Comparison of ENCODE assay signal across 17 mouse cellular contexts in genomic region chr13:15670962-15671313, GRCm38 (mm10).
DNase-seq lines count a peak whose midpoint lies in the region; ATAC-seq and TF ChIP-seq lines count a peak whose summit lies in the region.
"Had no signal": no experiment of that assay in that cellular context is flagged by ENCODE, and none has a peak within 500 bp of the region (broad histone marks: within the 10 kb centered on the region; RNA-seq: fewer than 3 reads in every experiment).

No protein-coding gene starts in this region.

- no peak overlapping the region for H3K4me3 ChIP-seq in liver, embryonic 11.5 days (ENCODE audit: low read depth, low read length)
- H3K4me3 ChIP-seq in liver, postnatal 0 days (ENCODE audit: low read depth, low read length), result no peak overlapping the region
- H3K4me3 ChIP-seq in midbrain, embryonic 15.5 days, result no peak overlapping the region
- H3K4me3 ChIP-seq in midbrain, embryonic 11.5 days (ENCODE audit: low read depth, low read length), result no peak overlapping the region
- H3K4me3 ChIP-seq in intestine, postnatal 0 days (ENCODE audit: low read depth, low read length), result no peak overlapping the region
- H3K4me3 ChIP-seq: embryonic facial prominence, embryonic 12.5 days; forebrain, embryonic 15.5 days; heart, embryonic 13.5 days; hindbrain, embryonic 15.5 days had no signal

- H3K9ac ChIP-seq in liver, embryonic 11.5 days (ENCODE audit: low read depth, low read length), result no peak overlapping the region
- H3K9ac ChIP-seq in liver, postnatal 0 days (replicated peaks), result no peak overlapping the region
- H3K9ac ChIP-seq in midbrain, embryonic 15.5 days, result no peak overlapping the region
- H3K9ac ChIP-seq in midbrain, embryonic 11.5 days (ENCODE audit: low read length), result no peak overlapping the region
- no peak overlapping the region for H3K9ac ChIP-seq in intestine, postnatal 0 days (ENCODE audit: low read depth, low read length)
- H3K9ac ChIP-seq: embryonic facial prominence, embryonic 12.5 days; forebrain, embryonic 15.5 days; heart, embryonic 13.5 days; hindbrain, embryonic 15.5 days had no signal

- no peaks in the 10 kb centered on the region for H3K36me3 ChIP-seq in liver, embryonic 11.5 days (ENCODE audit: control insufficient read depth, insufficient read depth, low read length)
- H3K36me3 ChIP-seq in liver, postnatal 0 days (replicated peaks; ENCODE audit: insufficient read depth, low read length), result no peaks in the 10 kb centered on the region
- H3K36me3 ChIP-seq in midbrain, embryonic 15.5 days (replicated peaks), result no peaks in the 10 kb centered on the region
- no peaks in the 10 kb centered on the region for H3K36me3 ChIP-seq in midbrain, embryonic 11.5 days (ENCODE audit: control insufficient read depth, insufficient read depth, low read length)
- H3K36me3 ChIP-seq in intestine, postnatal 0 days (ENCODE audit: control insufficient read depth, insufficient read depth), result no peaks in the 10 kb centered on the region
- H3K36me3 ChIP-seq: forebrain, embryonic 15.5 days; heart, embryonic 13.5 days; hindbrain, embryonic 15.5 days had no signal

- H3K9me3 ChIP-seq in liver, embryonic 11.5 days (ENCODE audit: control insufficient read depth, low read length), result no peaks in the 10 kb centered on the region
- H3K9me3 ChIP-seq in liver, postnatal 0 days (ENCODE audit: low read length), result no peaks in the 10 kb centered on the region
- no peaks in the 10 kb centered on the region for H3K9me3 ChIP-seq in midbrain, embryonic 15.5 days
- H3K9me3 ChIP-seq in midbrain, embryonic 11.5 days (ENCODE audit: control insufficient read depth, low read length), result no peaks in the 10 kb centered on the region
- H3K9me3 ChIP-seq in intestine, postnatal 0 days (ENCODE audit: control insufficient read depth), result no peaks in the 10 kb centered on the region
- H3K9me3 ChIP-seq: embryonic facial prominence, embryonic 12.5 days; forebrain, embryonic 15.5 days; heart, embryonic 13.5 days; hindbrain, embryonic 15.5 days had no signal

- H3K27me3 ChIP-seq in liver, embryonic 11.5 days (replicated peaks; ENCODE audit: control insufficient read depth, insufficient read depth, low read length), result no peaks in the 10 kb centered on the region
- H3K27me3 ChIP-seq in liver, postnatal 0 days (ENCODE audit: insufficient read depth, low read length), result no peaks in the 10 kb centered on the region
- H3K27me3 ChIP-seq in midbrain, embryonic 15.5 days (replicated peaks), result no peaks in the 10 kb centered on the region
- H3K27me3 ChIP-seq in midbrain, embryonic 11.5 days (ENCODE audit: control insufficient read depth, insufficient read depth, low read length), result no peaks in the 10 kb centered on the region
- no peaks in the 10 kb centered on the region for H3K27me3 ChIP-seq in intestine, postnatal 0 days (replicated peaks; ENCODE audit: control insufficient read depth, insufficient read depth, low read length)
- H3K27me3 ChIP-seq: embryonic facial prominence, embryonic 12.5 days; forebrain, embryonic 15.5 days; hindbrain, embryonic 15.5 days had no signal

- ATAC-seq in liver, embryonic 11.5 days (replicated peaks; ENCODE audit: low FRiP score), result no peak
- ATAC-seq in liver, postnatal 0 days, result no peak
- 0 out of 2 replicates have a peak, but pooled peaks have one; percentile 43 for ATAC-seq in midbrain, embryonic 15.5 days (replicated peaks)
- no peak; the same call in 1 of the 2 replicates for ATAC-seq in midbrain, embryonic 11.5 days (ENCODE audit: low FRiP score)
- 0 out of 2 replicates have a peak, but pooled peaks have one; percentile 51 for ATAC-seq in intestine, postnatal 0 days
- no peak for ATAC-seq in activated CD4-positive, CD25-positive, alpha-beta regulatory T cell, adult 4 months
- ATAC-seq: forebrain, embryonic 15.5 days had no signal

- H3K4me2 ChIP-seq in liver, embryonic 11.5 days, result 0 out of 2 replicates have a peak overlapping the region, but pooled peaks have one; percentile 15
- no peak overlapping the region for H3K4me2 ChIP-seq in liver, postnatal 0 days (ENCODE audit: low read depth, low read length)
- no peak overlapping the region for H3K4me2 ChIP-seq in midbrain, embryonic 15.5 days
- no peak overlapping the region for H3K4me2 ChIP-seq in midbrain, embryonic 11.5 days
- H3K4me2 ChIP-seq in intestine, postnatal 0 days (replicated peaks; ENCODE audit: low read depth), result peak overlapping the region; percentile 44
- H3K4me2 ChIP-seq: embryonic facial prominence, embryonic 12.5 days; forebrain, embryonic 15.5 days; heart, embryonic 13.5 days; hindbrain, embryonic 15.5 days had no signal

- H3K27ac ChIP-seq in liver, embryonic 11.5 days (ENCODE audit: low read depth, low read length), result no peak overlapping the region
- no peak overlapping the region for H3K27ac ChIP-seq in liver, postnatal 0 days (ENCODE audit: low read depth)
- H3K27ac ChIP-seq in midbrain, embryonic 15.5 days, result 0 out of 2 replicates have a peak overlapping the region, but pooled peaks have one; percentile 34
- H3K27ac ChIP-seq in midbrain, embryonic 11.5 days (ENCODE audit: low read depth, low read length), result no peak overlapping the region
- H3K27ac ChIP-seq in intestine, postnatal 0 days (ENCODE audit: low read depth, low read length), result no peak overlapping the region
- H3K27ac ChIP-seq: embryonic facial prominence, embryonic 12.5 days; forebrain, embryonic 15.5 days; heart, embryonic 13.5 days; hindbrain, embryonic 15.5 days had no signal

- no peak for TF ChIP-seq CTCF in liver, postnatal 0 days (IDR thresholded peaks at IDR 0.05; ENCODE audit: low read depth)
- TF ChIP-seq CTCF in intestine, postnatal 0 days (IDR thresholded peaks at IDR 0.05; ENCODE audit: low read depth), result no peak

- WGBS in liver, embryonic 11.5 days, result 53% methylated on average over 4 of the region's 4 CpGs
- 65% methylated on average over 4 of the region's 4 CpGs for WGBS in liver, postnatal 0 days (ENCODE audit: insufficient replicate concordance)
- 47% methylated on average over 4 of the region's 4 CpGs for WGBS in midbrain, embryonic 15.5 days
- 72% methylated on average over 4 of the region's 4 CpGs for WGBS in midbrain, embryonic 11.5 days
- 37% methylated on average over 4 of the region's 4 CpGs for WGBS in intestine, postnatal 0 days

- peaks cover 9% of the 10 kb centered on the region for H3K4me1 ChIP-seq in liver, embryonic 11.5 days (replicated peaks; ENCODE audit: control insufficient read depth, insufficient read depth, low read length)
- no peaks in the 10 kb centered on the region for H3K4me1 ChIP-seq in liver, postnatal 0 days (ENCODE audit: insufficient read depth)
- 0 out of 2 replicates have a peak, but pooled peaks cover 6% of the 10 kb centered on the region for H3K4me1 ChIP-seq in midbrain, embryonic 15.5 days
- no peaks in the 10 kb centered on the region for H3K4me1 ChIP-seq in midbrain, embryonic 11.5 days (ENCODE audit: control insufficient read depth, insufficient read depth, low read length)
- H3K4me1 ChIP-seq in intestine, postnatal 0 days (replicated peaks; ENCODE audit: control insufficient read depth, insufficient read depth, low read length), result no peaks in the 10 kb centered on the region
- H3K4me1 ChIP-seq: forebrain, embryonic 15.5 days; hindbrain, embryonic 15.5 days had no signal

- DNase-seq in liver, embryonic 11.5 days (ENCODE audit: low spot score), result no peak
- DNase-seq in liver, postnatal 0 days, result no peak
- DNase-seq in midbrain, embryonic 11.5 days (ENCODE audit: low spot score, missing footprints), result no peak
- DNase-seq: adrenal gland, postnatal 10 days; cerebellum, adult 11 months; cerebellum, adult 8-10 months; cerebellum, postnatal 14 days; gastrocnemius, postnatal 36 days; heart, adult 11 months; heart, postnatal 36 days had no signal

- no peak for TF ChIP-seq EP300 in liver, postnatal 0 days (IDR thresholded peaks at IDR 0.05; ENCODE audit: low read depth)

Comparison
In these comparisons a context has a peak if more than half of its experiments do, and no peak if none do; other contexts are left out.
1. ATAC-seq: peak in midbrain, embryonic 15.5 days (single experiment) and intestine, postnatal 0 days (single experiment); none in liver, embryonic 11.5 days (single experiment), liver, postnatal 0 days (single experiment), midbrain, embryonic 11.5 days (single experiment) and activated CD4-positive, CD25-positive, alpha-beta regulatory T cell, adult 4 months (single experiment).
2. H3K4me2 ChIP-seq: peak in liver, embryonic 11.5 days (single experiment) and intestine, postnatal 0 days (single experiment); none in liver, postnatal 0 days (single experiment), midbrain, embryonic 15.5 days (single experiment) and midbrain, embryonic 11.5 days (single experiment).